Mouse (Mus musculus) left cerebral cortex, postnatal 36 days (tissue): ENCODE measurements around the gene Vsir. TPM values are rescaled to one million over a fixed set of nuclear protein-coding genes. Genes with fewer than 3 reads are reported as not detected.

Source experiments
- DNase-seq, 2 experiments: peaks; one replicate each; pipeline ENCODE4 v3.0.0; 2021 to 2022; ENCODE audit warnings: low spot score in 2 of 2, mixed read lengths in 1 of 2
- intact Hi-C: fragments of 180-260 bp; cut with DNase I; formaldehyde crosslinking; loops from one replicate; pipeline ENCODE4 v1.15.1; 2025
- total RNA-seq, 2 experiments: library from RNA; stranded (reverse); gene quantifications; 2 replicates each; pipeline ENCODE4 v1.2.3; 2021

Vsir gene
- total RNA-seq, 2 experiments from 2014 or later: 25.2 to 27.8 TPM

DNA sequence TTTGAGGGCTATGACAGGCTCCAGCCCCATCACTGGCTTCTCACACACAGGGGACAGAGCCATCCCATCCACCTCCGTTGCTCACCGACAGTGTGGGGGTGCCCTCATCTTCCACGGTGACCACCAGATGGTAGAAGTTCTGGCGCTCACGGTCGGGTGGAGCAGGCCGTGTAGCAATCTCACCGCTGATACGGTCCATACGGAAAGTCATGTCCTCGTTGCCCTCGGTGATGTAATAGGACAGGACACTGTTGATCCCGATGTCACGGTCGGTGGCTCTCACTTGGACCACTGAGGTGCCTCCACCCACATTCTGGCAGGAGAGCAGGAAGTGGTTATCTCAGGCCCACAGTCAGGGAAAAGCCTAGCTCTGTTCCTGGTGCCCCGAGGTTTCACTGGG, 30.1 kb downstream of the Vsir start:
- no peak for DNase-seq
- intact Hi-C loops: no loop called here

DNA sequence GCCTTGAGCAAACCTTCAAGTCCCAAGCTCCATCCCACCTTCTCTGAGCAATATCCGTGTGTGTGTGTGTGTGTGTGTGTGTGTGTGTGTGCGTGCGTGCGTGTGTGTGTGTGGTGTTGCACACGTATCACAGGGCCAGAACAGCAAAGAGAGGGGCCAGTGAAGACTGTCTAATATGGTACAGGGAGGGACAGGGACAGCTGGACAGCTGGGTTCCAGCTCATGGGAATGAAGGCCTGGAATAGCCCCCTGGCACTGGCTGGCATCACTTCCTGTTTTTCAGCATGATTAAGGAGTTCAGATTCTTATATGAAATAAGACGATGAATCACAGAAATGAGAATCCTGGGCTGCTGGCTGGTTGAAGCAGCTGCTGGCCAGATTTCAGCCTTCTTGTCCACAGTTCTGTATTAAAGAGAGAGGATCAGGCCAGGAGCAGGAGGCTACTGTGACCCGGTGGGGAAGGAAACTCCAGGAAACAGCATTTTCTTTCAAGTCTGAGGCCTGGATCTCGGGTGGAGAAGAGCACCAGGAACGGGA, 32.8 kb downstream of the Vsir start:
- intact Hi-C loops: no loop called here
- no peak for DNase-seq

DNA sequence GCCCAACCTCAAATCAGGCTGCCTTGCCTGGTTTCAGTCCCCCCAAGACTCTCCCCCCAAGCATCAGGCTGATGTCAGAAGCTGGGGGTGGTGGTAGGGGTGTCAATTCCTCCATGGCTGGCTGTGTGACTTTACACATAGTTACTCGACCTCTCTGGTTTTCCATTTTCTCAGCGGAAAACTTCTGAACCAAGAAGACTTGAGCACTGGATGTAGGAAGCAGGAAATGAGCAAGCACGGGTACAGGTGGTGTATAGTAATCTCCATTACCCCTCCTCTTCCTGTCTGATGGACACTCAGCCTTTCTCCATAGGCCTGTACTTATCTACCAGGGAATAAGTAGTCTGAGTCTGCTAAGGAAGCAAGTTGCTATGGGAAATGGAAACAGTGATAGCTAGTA, 33.6 kb downstream of the Vsir start:
- no peak for DNase-seq
- intact Hi-C loops: no loop called here

DNA sequence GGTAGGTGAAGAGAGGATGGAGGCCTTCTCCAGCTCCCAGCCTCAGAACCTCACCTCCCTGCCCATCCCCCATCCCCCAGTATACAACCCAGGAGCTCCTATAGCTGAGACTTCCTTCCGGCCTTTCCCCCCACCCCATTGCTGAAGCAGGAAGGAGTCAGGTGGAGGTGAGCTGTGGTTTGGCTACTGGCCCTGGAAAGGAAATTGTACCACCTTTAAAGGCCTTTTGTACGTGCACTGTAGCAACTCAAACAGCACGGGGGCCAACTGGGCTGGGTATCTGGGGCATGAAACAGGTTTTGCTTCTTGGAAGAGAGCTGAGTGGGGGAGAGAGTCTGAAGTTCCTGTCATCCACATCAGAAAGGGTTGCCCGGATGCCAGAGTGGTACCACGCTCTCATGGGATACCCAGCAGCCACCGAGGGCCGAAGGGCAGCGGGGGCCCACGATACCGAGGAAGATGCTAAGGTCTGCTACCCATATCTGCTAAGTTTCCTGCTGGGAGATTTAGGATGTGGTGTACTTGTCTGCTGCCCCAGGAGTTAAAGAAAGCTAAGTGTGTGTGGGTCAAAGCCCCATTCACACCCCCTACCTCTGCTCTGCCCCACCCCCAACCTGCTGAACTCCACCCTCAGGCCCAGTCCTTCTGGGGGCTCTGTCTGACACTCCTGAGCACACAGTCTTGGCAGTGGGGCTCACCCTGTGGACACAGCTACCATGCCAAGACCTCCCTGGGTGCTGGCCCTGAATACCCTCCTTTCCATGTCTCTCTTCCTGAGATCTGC, 34.7 kb downstream of the Vsir start:
- intact Hi-C loops: no loop called here
- no peak for DNase-seq

DNA sequence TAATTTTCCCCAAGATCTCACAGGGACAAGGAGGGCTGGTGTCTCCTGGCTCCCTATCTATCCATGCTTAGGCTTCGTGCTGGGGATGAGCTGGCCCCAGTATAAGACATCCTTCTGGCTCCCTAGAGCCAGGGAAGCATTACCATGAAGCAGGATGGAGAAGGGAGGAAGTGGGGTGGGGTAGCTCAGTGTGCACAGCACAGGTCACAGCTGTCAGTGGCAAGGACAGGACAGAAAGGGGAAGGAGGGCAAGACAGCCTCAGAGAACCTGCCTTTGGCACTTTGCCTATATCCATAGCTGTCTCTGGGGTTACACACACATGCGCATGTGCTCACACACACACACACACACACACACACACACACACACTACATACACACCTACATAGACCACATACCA, 41.7 kb downstream of the Vsir start:
- intact Hi-C loops: no loop called here
- DNase-seq: no peak

DNA sequence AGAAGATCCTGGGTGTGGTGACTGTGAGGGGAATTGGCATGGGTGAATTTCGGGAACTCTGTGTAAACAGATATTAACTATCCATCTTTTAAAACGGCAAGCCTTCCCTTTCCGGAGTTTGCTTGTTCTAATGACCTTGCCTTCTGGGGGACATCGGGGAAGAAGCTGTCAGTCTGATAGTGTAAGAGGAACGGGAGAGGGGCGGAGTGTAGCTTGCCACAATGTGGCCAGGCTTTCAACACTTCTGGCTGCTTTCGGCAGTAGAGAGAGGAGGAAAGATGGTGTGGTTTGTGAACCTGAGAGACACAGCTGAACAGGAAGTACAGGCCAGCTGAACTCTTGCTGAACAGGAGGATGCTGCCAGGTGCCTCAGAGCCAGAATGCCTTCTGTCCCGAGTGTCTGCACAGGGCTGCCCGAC, 42.8 kb downstream of the Vsir start:
- DNase-seq: no peak
- intact Hi-C loops: no loop called here

DNA sequence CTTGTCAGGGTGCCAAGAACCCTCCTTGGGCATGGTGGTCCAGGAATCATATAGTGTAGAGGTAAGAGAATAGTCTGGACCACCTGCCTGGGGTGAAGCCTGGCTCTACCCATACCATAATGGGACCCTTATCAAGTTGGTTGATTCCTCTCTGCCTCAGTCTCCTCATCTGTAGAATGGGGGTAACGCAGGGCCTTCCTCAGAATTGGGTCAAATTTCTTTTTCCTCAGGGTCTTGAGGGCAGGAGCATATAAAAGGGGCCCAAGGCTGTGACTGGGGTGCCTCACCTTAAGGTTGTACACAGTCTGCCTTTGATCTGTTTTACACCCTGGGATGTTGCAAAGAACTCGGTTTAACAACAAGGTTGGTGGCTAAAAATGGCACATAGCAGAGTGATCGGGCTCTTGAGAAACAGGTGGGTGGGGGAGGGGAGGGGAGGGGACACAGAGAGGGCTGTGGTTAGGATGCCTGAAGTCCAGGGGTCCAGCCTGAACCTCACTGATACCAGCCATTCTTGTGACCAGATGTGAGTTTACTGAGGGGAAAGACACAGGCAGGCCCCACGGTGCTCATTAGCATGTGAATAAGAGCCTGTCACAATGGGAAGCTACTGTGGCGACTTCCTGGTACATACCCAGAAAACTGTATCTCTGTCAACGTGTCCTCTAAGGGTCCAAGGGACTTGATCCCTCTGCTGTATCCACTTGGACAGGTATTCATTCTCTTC, 43.7 kb downstream of the Vsir start:
- DNase-seq: no peak
- intact Hi-C loops: no loop called here

DNA sequence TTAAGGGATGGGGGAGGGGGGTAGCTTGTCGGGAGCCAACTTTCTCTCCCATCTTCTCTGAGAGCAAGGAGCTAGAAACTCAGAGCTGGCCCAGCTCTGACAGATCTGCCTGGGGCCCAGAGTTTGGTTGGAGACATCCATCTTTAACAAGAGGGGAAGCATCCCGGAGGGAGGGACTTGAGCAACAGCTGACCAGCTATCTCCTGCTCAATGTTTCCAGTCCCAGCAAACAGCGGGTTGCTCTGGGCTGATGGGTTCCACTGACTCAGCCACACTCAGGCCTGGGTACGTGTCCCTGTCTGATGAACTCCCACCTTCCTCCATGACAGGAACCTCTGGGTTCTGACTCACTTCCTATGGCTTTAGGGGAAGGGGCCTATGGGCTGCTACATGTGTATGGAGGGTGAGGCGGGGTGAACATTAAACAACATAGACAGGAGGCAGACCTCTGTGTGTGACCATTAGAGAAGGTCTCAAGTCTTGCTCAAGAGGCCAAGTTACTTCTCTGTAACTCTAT, 44.3 kb downstream of the Vsir start:
- no peak for DNase-seq
- intact Hi-C loops: no loop called here

DNA sequence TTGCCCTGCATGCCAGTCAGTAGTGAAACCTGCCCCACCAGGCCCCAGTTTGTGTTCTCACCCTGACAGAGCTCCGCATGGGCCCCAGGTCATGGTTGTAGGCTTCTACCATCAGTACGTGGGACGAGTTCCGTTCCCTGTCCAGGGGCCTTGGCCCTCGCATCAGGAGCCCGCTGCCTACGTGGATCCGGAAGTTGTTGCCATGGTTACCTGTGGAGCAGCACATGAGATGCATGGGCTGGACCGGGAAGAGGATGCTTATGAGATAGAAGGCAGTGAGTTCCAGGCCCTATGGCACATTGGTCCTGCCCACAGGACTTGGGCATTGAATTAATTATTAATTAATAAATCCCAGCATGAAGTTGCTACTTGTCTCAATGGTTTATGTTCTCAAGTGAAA, 45.0 kb downstream of the Vsir start:
- no peak for DNase-seq
- intact Hi-C loops: no loop called here

DNA sequence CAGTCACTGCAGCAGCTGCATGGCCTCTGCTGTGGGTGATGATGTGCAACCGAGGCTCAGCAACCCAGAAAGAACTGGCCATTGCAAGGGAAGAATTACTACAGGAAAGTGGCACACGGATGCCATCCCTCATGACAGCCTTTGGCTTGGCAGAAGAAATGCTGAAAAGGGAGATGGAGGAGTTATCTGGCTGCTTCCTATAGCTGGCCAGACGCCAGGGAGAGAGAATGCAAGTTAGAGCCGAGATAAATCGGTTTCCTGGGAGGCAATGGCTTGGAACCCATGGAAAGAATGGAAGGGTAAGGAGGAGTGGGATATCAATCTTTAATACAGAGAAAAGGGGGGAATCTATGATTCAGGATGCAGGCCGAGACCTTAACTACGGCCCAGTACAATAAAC, 48.3 kb downstream of the Vsir start:
- DNase-seq: peak; percentile 30 to 38
- intact Hi-C loops: no loop called here

DNA sequence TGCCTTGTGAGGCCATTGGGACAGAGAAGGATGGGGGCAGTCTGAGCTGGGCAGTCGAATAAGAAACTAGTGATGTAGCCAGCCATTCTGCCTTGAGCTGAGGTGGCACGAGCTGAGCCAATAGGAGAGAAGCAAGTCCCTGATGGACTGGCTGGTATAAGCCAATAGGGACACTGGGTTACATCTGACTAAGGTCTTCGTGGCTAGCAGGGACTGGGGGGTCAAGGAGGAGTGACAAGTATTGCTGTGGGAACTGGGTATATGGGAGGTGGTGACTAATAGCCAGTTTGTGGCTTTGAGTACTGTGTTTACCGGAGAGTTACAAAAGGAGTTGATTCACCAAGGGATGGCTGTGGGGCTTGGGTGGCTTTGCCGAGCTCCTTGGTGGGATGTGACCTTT, 49.0 kb downstream of the Vsir start:
- no peak for DNase-seq
- intact Hi-C loops: no loop called here

DNA sequence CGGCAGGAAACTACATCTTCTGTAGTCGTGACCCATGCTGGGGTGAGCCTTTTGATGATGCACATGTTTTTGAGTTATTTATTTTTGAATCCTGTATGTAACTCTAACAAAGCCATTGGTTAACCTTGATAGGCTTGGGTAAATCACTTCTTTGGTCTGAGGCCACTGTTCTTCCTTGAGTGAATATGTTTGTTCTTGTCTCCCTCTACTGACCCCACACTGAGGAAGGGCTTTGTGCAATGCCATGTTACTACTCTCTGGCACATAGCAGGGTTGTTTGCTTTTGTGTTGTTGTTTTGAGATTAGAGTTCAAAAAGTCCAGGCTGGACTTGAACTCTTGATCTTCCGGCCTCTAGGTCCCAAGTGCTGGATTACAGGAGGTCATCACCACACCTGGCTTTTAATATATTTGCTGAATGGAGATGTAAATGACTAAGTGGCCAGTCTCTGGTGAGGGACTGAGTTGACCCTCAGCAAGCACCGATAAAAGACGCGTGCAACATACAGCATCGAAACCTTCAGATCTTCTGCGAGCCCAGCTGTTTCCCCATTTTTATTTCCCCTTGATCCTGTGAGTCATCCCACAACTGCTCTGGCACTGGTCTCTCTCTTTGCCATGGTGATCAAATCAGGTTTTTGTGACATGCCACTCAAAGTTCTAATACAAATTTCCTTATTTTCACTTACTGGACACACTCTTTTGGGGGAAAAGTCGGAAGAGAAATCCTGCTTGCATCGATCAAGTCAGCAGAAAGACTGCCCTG, 51.6 kb downstream of the Vsir start:
- intact Hi-C loops: no loop called here
- no peak for DNase-seq

DNA sequence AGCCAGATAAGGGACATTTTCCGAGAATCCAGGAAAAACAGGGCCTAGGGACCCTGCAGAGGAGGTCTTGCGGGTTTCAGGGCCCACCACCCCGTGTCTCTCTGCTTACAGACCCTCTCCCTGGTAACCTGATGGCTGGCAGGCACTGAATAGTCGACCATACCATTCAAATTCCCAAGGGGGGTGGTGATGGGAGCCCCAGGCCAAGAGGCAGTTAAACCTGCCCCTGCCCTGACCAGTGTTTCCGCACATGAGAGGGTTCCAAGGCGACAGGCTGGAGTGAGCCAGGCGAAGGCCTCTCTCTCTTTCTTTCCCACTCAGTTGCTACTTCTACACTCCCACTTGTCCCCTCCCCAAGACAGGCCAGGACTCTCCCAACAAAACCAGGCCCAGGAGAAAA, 52.8 kb downstream of the Vsir start, which contains the start of gene Gm17455:
Gm17455 (plus strand) TSS at position 278 of the 400 bp plus-strand sequence.
- DNase-seq: no peak
- intact Hi-C loops: no loop called here

DNA sequence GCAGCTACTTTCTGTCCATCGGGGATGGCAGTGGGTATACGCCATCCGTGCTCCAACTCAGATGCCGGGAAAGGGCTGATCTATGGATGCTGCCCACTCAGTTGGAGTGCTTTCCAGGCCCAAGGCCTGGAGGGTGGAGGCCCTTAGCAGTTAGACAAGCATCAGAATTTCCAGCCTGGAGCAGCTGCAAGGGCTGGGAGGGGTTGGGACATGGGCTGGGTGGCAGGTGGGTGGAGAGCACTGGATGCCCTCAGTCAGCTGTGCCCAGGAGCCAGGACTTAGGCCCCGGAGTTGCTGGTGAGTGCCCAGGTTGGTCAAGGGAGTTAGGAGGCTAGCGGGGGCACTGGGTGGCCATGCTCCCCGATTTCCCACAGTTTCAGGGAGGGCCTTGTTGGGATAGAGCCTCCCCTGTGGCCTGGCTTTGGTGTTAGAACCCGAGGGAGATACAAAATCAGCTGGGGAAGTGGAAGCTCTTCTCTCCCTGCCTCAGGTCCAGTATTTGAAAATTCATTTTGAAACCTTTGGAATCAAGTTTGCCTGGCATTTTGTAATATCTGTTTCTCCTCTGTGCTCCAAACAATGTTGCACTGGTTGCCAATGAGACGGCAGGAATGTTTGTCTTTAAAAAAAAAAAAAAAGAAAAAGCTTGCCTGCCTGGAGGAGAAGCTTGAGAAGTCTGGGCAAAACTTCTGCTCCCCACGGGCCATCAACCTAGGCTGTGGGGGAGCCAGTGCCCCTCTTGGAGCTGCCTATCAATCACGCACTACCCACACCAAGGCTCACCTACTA, 54.0 kb downstream of the Vsir start:
- intact Hi-C loops: loop anchor here (10.0 kb wide), 1 partner anchor 256 kb away; no protein-coding TSS in a partner anchor

DNA sequence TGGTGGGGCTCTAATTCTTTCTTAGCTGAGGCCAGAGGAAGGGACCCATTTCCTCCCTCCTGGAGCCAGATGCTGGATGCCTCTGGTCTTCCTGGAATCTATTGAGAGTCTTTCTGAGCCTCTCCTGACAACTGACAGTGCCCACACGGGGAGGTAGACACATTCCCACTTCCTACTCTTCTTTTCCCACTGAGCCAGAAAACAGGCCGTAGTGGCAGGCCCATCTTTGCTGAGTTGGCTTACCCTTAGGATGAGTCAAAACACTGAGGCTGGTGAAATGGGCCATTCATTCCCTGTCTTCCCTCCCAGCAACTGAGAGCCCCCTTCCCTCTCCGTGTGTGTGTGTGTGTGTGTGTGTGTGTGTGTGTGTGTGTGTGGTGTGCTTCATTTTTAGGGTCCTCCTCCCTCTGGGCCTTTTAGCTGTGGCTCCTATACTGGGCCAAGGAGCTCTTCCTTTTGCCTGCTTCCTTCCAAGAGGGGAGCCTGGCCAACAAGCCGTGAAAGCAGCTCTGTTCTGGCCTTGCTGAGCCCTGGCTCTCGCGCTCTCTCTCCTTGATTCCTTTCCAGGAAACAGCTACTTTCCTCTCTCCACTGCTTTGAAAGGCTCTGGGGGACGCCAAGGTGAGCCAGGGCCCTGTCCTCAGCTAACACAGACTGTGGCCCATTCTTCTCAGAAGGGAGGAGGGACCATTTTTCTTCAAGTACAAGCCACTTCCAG, 59.0 kb downstream of the Vsir start:
- DNase-seq: peak; percentile 14 to 22
- intact Hi-C loops: loop anchor here (5.0 to 10.0 kb wide), 2 partner anchors 58 to 261 kb away; partner anchors contain the start of gene Vsir

More for the DNA sequence above, 54.0 kb downstream of the Vsir start:
- DNase-seq: no peak

DNA sequence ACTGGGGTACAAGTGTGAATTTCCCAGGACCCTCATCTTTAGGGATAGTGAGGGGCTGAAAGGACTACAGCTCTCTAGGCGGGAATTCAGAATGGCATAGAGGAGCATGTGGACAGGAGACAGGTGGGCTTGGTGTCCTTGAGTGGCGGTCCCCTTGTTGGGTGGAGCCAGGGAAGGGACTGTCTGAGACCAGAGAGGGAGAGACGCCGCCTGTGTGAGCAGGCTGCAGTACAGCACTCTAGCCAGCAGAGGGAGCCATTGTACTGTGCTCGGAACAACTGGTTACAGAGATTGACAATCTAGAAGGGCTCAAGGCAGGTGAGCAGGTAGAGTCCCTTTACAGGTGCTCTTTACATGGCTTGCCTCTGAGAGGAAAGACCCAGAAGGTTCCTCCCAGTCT, 61.2 kb downstream of the Vsir start:
- intact Hi-C loops: loop anchor here (2.0 to 10.0 kb wide), 3 partner anchors 61 to 349 kb away; partner anchors contain the start of gene Vsir
- DNase-seq: peak; percentile 33 to 64

DNA sequence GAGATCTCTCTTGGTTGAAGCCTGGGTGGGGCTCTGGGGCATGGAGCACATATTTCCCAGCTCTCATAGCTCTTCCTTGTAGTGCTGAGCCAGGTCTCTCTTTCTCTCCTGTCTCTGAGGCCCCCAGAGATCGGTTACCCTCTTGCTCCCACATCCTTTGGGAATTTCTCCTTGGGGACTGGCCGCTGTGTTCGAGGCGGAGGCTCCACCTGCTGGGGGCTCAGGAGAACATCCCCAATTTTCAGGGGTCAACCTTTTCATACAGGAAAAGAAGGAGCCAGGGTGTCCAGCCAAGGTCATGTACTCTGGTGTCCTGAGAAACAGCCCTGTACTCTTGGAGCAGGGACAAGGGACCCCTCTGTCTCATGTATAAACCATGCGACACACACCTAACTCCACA, 65.1 kb downstream of the Vsir start:
- intact Hi-C loops: loop anchor here (2.0 kb wide), 1 partner anchor 107 kb away; no protein-coding TSS in a partner anchor
- no peak for DNase-seq

DNA sequence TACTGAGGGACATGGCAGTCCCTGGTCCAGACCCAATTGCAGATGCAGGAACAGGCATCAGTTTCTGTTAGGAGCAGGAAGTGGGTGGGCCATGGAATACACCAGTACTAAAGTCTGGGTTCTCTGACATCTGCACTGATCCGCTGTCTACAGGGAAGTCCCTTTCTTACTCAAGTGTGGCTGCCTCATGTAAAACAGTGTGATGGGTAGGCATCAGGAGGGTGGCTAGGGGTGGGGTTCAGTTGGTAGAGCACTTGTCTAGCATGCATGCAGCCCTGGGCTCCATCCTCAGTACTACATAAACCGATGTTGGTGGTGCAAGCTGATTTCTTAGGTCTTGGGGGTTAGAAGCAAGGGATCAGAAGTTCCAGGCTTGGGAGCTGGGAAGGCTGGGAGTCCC, 67.1 kb downstream of the Vsir start:
- DNase-seq: no peak
- intact Hi-C loops: loop anchor here (2.0 kb wide), 1 partner anchor 109 kb away; no protein-coding TSS in a partner anchor
